ENCODE assay signal across 9 mouse cellular contexts in the genomic region with DNA sequence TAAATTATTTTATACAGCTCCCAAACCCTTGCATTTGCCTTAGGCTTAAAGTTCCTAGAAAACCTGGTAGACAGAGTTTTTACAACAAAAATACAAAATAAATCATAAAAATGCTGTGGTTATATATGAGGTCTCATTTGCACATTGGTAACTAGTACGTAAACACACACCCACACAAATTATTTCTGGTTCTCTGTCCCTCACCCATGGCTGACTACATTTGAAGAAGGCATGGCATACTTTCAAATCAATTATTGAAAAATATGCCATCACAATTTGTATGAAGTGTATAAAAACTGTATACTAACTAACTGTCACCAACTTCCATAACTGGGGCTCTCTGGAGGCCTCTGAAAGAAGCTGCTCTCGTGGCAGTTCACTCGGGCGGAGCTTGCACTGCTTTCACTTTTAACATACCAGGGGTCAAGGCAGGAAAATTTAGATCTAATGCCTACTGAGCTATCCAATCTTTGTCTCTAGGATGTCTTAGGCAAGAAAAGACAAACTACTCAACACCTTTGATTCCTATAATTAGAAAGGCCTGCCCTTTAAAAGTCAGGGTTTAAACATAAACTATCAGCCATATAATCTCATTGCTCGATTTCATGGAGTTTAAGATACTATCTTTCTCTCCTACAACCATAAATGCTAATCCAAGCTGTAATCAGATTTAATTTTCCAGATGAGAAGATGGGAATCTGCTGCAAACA.
DNase-seq lines count a peak whose midpoint lies in the region; ATAC-seq and TF ChIP-seq lines count a peak whose summit lies in the region.
"Had no signal": no experiment of that assay in that cellular context is flagged by ENCODE, and none has a peak within 500 bp of the region (broad histone marks: within the 10 kb centered on the region; RNA-seq: fewer than 3 reads in every experiment).

No protein-coding gene starts in this region.

- H3K36me3 ChIP-seq in kidney, adult 2 months (ENCODE audit: control insufficient read depth, insufficient read depth, low read length) = no peaks in the 10 kb centered on the region
- peaks cover 0 to 17% of the 10 kb centered on the region in 2 experiments; a peak in 2 of 4 replicates for H3K36me3 ChIP-seq in MEL (ENCODE audit: control insufficient read depth in 1 of 2, insufficient read depth in 2 of 2, low read length in 2 of 2)
- H3K36me3 ChIP-seq in heart, postnatal 0 days (replicated peaks; ENCODE audit: control insufficient read depth, insufficient read depth, low read length) = no peaks in the 10 kb centered on the region
- no peaks in the 10 kb centered on the region for H3K36me3 ChIP-seq in megakaryocyte, embryonic 14.5 days (replicated peaks; ENCODE audit: low read length)
- no peaks in the 10 kb centered on the region for H3K36me3 ChIP-seq in midbrain, embryonic 16.5 days (ENCODE audit: control insufficient read depth, insufficient read depth, low read length)
- no peaks in the 10 kb centered on the region for H3K36me3 ChIP-seq in hindbrain, embryonic 10.5 days

- no peak for TF ChIP-seq RAD21 in MEL (IDR thresholded peaks at IDR 0.05; ENCODE audit: low read depth, low read length)

- H3K4me1 ChIP-seq in kidney, adult 2 months (ENCODE audit: control insufficient read depth, insufficient read depth, low read length) = peaks cover 9% of the 10 kb centered on the region; the same call in 1 of the 2 replicates
- H3K4me1 ChIP-seq in MEL (ENCODE audit: control insufficient read depth in 1 of 2, insufficient read depth in 2 of 2, low read length in 2 of 2) = peaks cover 17 to 22% of the 10 kb centered on the region in 2 experiments
- H3K4me1 ChIP-seq in heart, postnatal 0 days (ENCODE audit: control insufficient read depth, insufficient read depth) = peaks cover 3% of the 10 kb centered on the region; the same call in 1 of the 2 replicates
- H3K4me1 ChIP-seq in megakaryocyte, embryonic 14.5 days = peaks cover 18% of the 10 kb centered on the region
- peaks cover 3% of the 10 kb centered on the region for H3K4me1 ChIP-seq in midbrain, embryonic 16.5 days (ENCODE audit: control insufficient read depth, insufficient read depth, low read length)
- H3K4me1 ChIP-seq in hindbrain, embryonic 10.5 days (replicated peaks) = peaks cover 33% of the 10 kb centered on the region

- no peaks in the 10 kb centered on the region for H3K27me3 ChIP-seq in kidney, adult 2 months (replicated peaks; ENCODE audit: control insufficient read depth, insufficient read depth, low read length)
- H3K27me3 ChIP-seq in MEL (ENCODE audit: control insufficient read depth in 1 of 2, insufficient read depth in 2 of 2, low read length in 2 of 2) = no peaks in the 10 kb centered on the region
- no peaks in the 10 kb centered on the region for H3K27me3 ChIP-seq in heart, postnatal 0 days (ENCODE audit: control insufficient read depth, insufficient read depth, low read length)
- no peaks in the 10 kb centered on the region for H3K27me3 ChIP-seq in megakaryocyte, embryonic 14.5 days (replicated peaks)
- H3K27me3 ChIP-seq in midbrain, embryonic 16.5 days (ENCODE audit: control insufficient read depth, insufficient read depth, low read depth, low read length) = no peaks in the 10 kb centered on the region
- H3K27me3 ChIP-seq in hindbrain, embryonic 10.5 days (ENCODE audit: insufficient read depth, poor library complexity, severe bottlenecking) = no peaks in the 10 kb centered on the region

- peak overlapping the region; percentile 72 for H3K9ac ChIP-seq in MEL (ENCODE audit: control insufficient read depth, low read depth, low read length, poor library complexity, severe bottlenecking)
- no peak overlapping the region for H3K9ac ChIP-seq in heart, postnatal 0 days (replicated peaks; ENCODE audit: low read depth, low read length)
- H3K9ac ChIP-seq in midbrain, embryonic 16.5 days (ENCODE audit: low read depth, low read length) = no peak overlapping the region

- ATAC-seq in heart, postnatal 0 days (ENCODE audit: insufficient read depth, low read depth) = no peak
- no peak for ATAC-seq in midbrain, embryonic 16.5 days

- TF ChIP-seq CTCF in kidney, adult 2 months (conservative IDR thresholded peaks at IDR 0.05; ENCODE audit: insufficient read depth, insufficient read length, low read depth, low read length) = no peak
- TF ChIP-seq CTCF in MEL (IDR thresholded peaks at IDR 0.05 in 2 of 3, conservative IDR thresholded peaks at IDR 0.05 in 1 of 3; ENCODE audit: control insufficient read depth in 1 of 3, insufficient read depth in 1 of 3, low read depth in 2 of 3, low read length in 3 of 3, poor library complexity in 1 of 3, severe bottlenecking in 1 of 3) = no peak
- no peak for TF ChIP-seq CTCF in heart, postnatal 0 days (IDR thresholded peaks at IDR 0.05; ENCODE audit: low read depth)

- peak; percentile 41 for DNase-seq in kidney, adult 2 months
- DNase-seq in kidney, adult 11 months = no peak
- peak; percentile 58 for DNase-seq in MEL (ENCODE audit: low read depth, low spot score)
- DNase-seq in heart, postnatal 0 days (ENCODE audit: low spot score) = peak; percentile 46
- DNase-seq in urinary bladder, postnatal 25 days (ENCODE audit: low spot score) = no peak
- no peak for DNase-seq in hindbrain, embryonic 10.5 days (ENCODE audit: low spot score)
- DNase-seq: thymus, adult 2 months had no signal

- H3K4me2 ChIP-seq in heart, postnatal 0 days (ENCODE audit: low read depth, low read length) = peak overlapping the region; percentile 59
- no peak overlapping the region for H3K4me2 ChIP-seq in midbrain, embryonic 16.5 days (ENCODE audit: low read length)

- TF ChIP-seq EP300 in MEL (IDR thresholded peaks at IDR 0.05; ENCODE audit: low read depth in 1 of 2, low read length in 2 of 2) = no peak
- TF ChIP-seq EP300 in heart, postnatal 0 days (IDR thresholded peaks at IDR 0.05; ENCODE audit: low read depth) = no peak

- 42% methylated on average over 5 of the region's 5 CpGs for WGBS in kidney, adult 2 months
- 56% methylated on average over 5 of the region's 5 CpGs for WGBS in heart, postnatal 0 days
- WGBS in midbrain, embryonic 16.5 days = 53% methylated on average over 5 of the region's 5 CpGs
- 68% methylated on average over 5 of the region's 5 CpGs for WGBS in hindbrain, embryonic 10.5 days

- TF ChIP-seq POLR2A in kidney, adult 2 months (IDR thresholded peaks at IDR 0.05; ENCODE audit: low read depth, low read length) = no peak
- TF ChIP-seq POLR2A in MEL (IDR thresholded peaks at IDR 0.05; ENCODE audit: control insufficient read depth in 1 of 2, insufficient read depth in 1 of 2, low read depth in 1 of 2, low read length in 2 of 2, poor library complexity in 1 of 2) = no peak

- no peaks in the 10 kb centered on the region for H3K9me3 ChIP-seq in MEL (replicated peaks; ENCODE audit: insufficient read depth, low read length)
- H3K9me3 ChIP-seq in heart, postnatal 0 days (replicated peaks; ENCODE audit: control insufficient read depth, low read length) = no peaks in the 10 kb centered on the region
- H3K9me3 ChIP-seq in megakaryocyte, embryonic 14.5 days = no peaks in the 10 kb centered on the region
- H3K9me3 ChIP-seq in midbrain, embryonic 16.5 days (replicated peaks; ENCODE audit: control insufficient read depth, low read length, poor library complexity, severe bottlenecking) = no peaks in the 10 kb centered on the region
- no peaks in the 10 kb centered on the region for H3K9me3 ChIP-seq in hindbrain, embryonic 10.5 days

- no peak overlapping the region for H3K4me3 ChIP-seq in kidney, adult 2 months (ENCODE audit: insufficient read depth, low read depth, low read length)
- peak overlapping the region; percentile 59 to 81 for H3K4me3 ChIP-seq in MEL (ENCODE audit: control insufficient read depth in 1 of 2, insufficient read depth in 1 of 2, low read depth in 2 of 2, low read length in 2 of 2)
- H3K4me3 ChIP-seq in heart, postnatal 0 days (ENCODE audit: low read depth, low read length) = peak overlapping the region; percentile 31
- peak overlapping the region; percentile 83 for H3K4me3 ChIP-seq in megakaryocyte, embryonic 14.5 days (replicated peaks)
- H3K4me3 ChIP-seq in midbrain, embryonic 16.5 days (ENCODE audit: low read depth, low read length) = no peak overlapping the region
- H3K4me3 ChIP-seq in hindbrain, embryonic 10.5 days = no peak overlapping the region

- peaks cover 2% of the 10 kb centered on the region; the same call in 1 of the 2 replicates for H3K79me2 ChIP-seq in MEL (ENCODE audit: control insufficient read depth, insufficient read depth, low read length, poor library complexity)

- no peak overlapping the region; the same call in 1 of the 2 replicates for H3K27ac ChIP-seq in kidney, adult 2 months (ENCODE audit: insufficient read depth, low read depth, low read length)
- 0 out of 2 replicates have a peak overlapping the region, but pooled peaks have one; percentile 12 for H3K27ac ChIP-seq in MEL (ENCODE audit: control insufficient read depth, low read depth, low read length)
- peak overlapping the region; percentile 25; the same call in 1 of the 2 replicates for H3K27ac ChIP-seq in heart, postnatal 0 days (ENCODE audit: low read depth)
- H3K27ac ChIP-seq in midbrain, embryonic 16.5 days (ENCODE audit: low read length) = no peak overlapping the region
- no peak overlapping the region for H3K27ac ChIP-seq in hindbrain, embryonic 10.5 days

TF ChIP-seq in MEL, 35 proteins besides CTCF, POLR2A, EP300 and RAD21:
- TF ChIP-seq SMC3 (IDR thresholded peaks at IDR 0.05; ENCODE audit: low read depth, low read length) = no peak
- peak; percentile 43; the same call in 1 of the 2 replicates for TF ChIP-seq GATA1 (IDR thresholded peaks at IDR 0.05; ENCODE audit: low read depth, low read length)
- TF ChIP-seq MYC (IDR thresholded peaks at IDR 0.05; ENCODE audit: low read depth, low read length) = 0 out of 2 replicates have a peak, but pooled peaks have one; percentile 18
- peak; percentile 43 for TF ChIP-seq MXI1 (IDR thresholded peaks at IDR 0.05; ENCODE audit: low read depth, low read length)

Comparison
In these comparisons a context has a peak if more than half of its experiments do, and no peak if none do; other contexts are left out.
1. DNase-seq: peak in kidney, adult 2 months (single experiment), MEL (single experiment) and heart, postnatal 0 days (single experiment); none in kidney, adult 11 months (single experiment), urinary bladder, postnatal 25 days (single experiment) and hindbrain, embryonic 10.5 days (single experiment).
2. H3K27ac ChIP-seq: peak in MEL (single experiment) and heart, postnatal 0 days (single experiment); none in kidney, adult 2 months (single experiment), midbrain, embryonic 16.5 days (single experiment) and hindbrain, embryonic 10.5 days (single experiment).
3. H3K4me3 ChIP-seq: peak in MEL (2 of 2), heart, postnatal 0 days (single experiment) and megakaryocyte, embryonic 14.5 days (single experiment); none in kidney, adult 2 months (single experiment), midbrain, embryonic 16.5 days (single experiment) and hindbrain, embryonic 10.5 days (single experiment).